Comparison of ENCODE assay signal across 8 mouse cellular contexts in genomic region chr3:131347831-131348578, GRCm38 (mm10). TPM values are rescaled to one million over a fixed set of nuclear protein-coding genes. Genes with fewer than 3 reads are reported as not detected.
DNase-seq lines count a peak whose midpoint lies in the region; TF ChIP-seq lines count a peak whose summit lies in the region.

No protein-coding gene starts in this region.

- DNase-seq in left cerebral cortex, postnatal 4 days: peak; percentile 10
- no peak for DNase-seq in left cerebral cortex, adult 11 months (ENCODE audit: low spot score)
- DNase-seq in MEL-GATA-1-ER (ENCODE audit: extremely low read depth, low read depth): peak; percentile 40
- peak; percentile 53 for DNase-seq in embryo, embryonic 11 days
- peak; percentile 63 for DNase-seq in liver, adult 2 months (ENCODE audit: extremely low read depth, low read depth, low spot score)
- DNase-seq in thymus, postnatal 25 days: peak; percentile 8
- DNase-seq in left cerebral cortex, adult 9 months (ENCODE audit: low spot score in 2 of 2): no peak
- DNase-seq in frontal cortex, postnatal 14 days (ENCODE audit: low spot score in 2 of 2): no peak

- no peak overlapping the region for H3K4me3 ChIP-seq in liver, adult 2 months (ENCODE audit: insufficient read depth, low read depth, low read length)

- no peaks in the 10 kb centered on the region; the same call in 1 of the 2 replicates for H3K36me3 ChIP-seq in liver, adult 2 months (ENCODE audit: control insufficient read depth, insufficient read depth, low read length)

- intact Hi-C loops in left cerebral cortex, postnatal 4 days (cut with DNase I): no loop called here

- H3K27me3 ChIP-seq in liver, adult 2 months (ENCODE audit: control insufficient read depth, insufficient read depth, low read length): no peaks in the 10 kb centered on the region

- TF ChIP-seq CTCF in liver, adult 2 months (IDR thresholded peaks at IDR 0.05; ENCODE audit: low read depth, low read length): peak; percentile 86

- 24% methylated on average over 6 of the region's 6 CpGs for WGBS in liver, adult 2 months

- H3K79me2 ChIP-seq in liver, adult 2 months (ENCODE audit: control insufficient read depth, insufficient read depth, low read length): peaks cover 13% of the 10 kb centered on the region; the same call in 1 of the 2 replicates

- no peak for TF ChIP-seq POLR2A in liver, adult 2 months (IDR thresholded peaks at IDR 0.05; ENCODE audit: extremely low read depth, insufficient read depth, low read length)

- H3K9ac ChIP-seq in liver, adult 2 months (ENCODE audit: low read depth, low read length): no peak overlapping the region

- peaks cover 8% of the 10 kb centered on the region for H3K4me1 ChIP-seq in liver, adult 2 months (ENCODE audit: control insufficient read depth, insufficient read depth, low read length)

- H3K27ac ChIP-seq in liver, adult 2 months (replicated peaks; ENCODE audit: insufficient read depth, low read depth, low read length): no peak overlapping the region

RNA-seq across cellular contexts. Expression of gene Cyp2u1, which starts 45.0 kb away (rescaled TPM):
- total RNA-seq in left cerebral cortex, postnatal 4 days (2021): 10 to 100 TPM; 13.1 to 14.4 TPM
- total RNA-seq in liver, adult 2 months (2014; rRNA removed): 6.0 and 17.4 TPM in 2 replicates
- 10.4 and 21.0 TPM in 2 replicates for polyA plus RNA-seq in liver, adult 2 months (2012; rRNA removed)

Comparison
In these comparisons a context has a peak if more than half of its experiments do, and no peak if none do; other contexts are left out.
1. DNase-seq: peak in left cerebral cortex, postnatal 4 days (single experiment), MEL-GATA-1-ER (single experiment), embryo, embryonic 11 days (single experiment), liver, adult 2 months (single experiment) and thymus, postnatal 25 days (single experiment); none in left cerebral cortex, adult 11 months (single experiment), left cerebral cortex, adult 9 months (0 of 2) and frontal cortex, postnatal 14 days (0 of 2).